Mouse (Mus musculus): ENCODE data around the gene Cd163l1.

DNA sequence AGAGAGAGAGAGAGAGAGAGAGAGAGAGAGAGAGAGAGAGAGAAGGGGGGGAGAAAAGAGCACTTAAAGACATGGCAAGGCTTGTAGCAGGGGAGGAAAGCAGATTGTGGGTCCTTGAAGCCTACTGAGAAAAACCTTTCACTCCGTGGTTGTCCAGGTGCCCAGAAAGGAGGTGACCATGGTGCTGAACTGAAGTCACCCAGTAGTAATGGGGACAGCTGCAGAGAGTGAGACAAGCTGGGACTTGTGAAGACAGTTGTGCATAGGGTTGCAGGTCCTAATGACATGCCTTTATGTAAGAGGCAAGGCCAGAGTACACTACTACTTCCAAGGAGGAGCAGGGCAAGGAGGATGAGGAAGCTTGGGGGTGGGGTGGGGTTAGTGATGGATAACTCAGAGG is 1.2 kb downstream of the Cd163l1 start:
- TF ChIP-seq TAL1 (IDR thresholded peaks at IDR 0.05; ENCODE audit: low read length) (no peak), GATA1 (IDR thresholded peaks at IDR 0.05; ENCODE audit: low read length) (no peak)
